Mouse (Mus musculus): ENCODE results near the gene Prkab1.

The Prkab1 gene

DNA sequence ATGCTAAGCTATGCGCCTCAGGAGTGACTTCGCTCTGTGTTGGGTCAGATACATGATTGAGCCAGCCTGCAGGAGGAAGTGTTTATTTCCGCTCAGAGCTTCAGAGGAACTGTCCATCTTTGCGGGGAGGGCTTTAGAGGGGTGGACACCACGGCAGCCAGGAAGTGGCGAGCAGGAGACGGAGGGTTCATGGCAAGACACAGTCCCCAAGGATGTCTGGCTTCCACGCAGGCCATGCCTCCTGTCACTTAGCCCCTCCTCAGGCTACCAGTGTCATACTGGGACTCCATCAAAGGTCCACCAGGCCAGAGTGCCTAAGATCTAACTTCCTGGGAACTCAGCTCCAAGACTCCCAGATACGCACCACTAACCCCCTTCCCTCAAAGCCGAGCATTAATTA lies 46.6 kb downstream of the Prkab1 start:
- DNase-seq: no peak

DNA sequence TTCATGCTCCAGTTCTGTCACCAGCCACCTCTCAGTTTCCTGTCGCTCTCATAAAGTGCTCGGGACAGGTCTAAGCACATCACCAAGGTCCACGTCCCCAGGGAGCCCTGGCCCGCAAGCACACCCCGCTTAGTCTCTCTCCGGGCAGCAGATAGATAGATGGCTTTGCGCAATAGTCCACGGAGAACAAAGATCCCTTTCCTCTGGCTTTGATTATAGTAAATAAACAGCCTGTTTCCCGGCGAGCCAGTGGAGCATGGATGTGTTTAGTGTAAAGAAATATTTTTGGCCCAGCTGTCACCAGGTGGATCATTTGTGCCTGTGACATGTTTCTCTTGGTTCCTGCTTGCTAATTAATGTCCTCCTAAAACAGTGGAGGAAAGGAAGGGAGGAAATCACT lies 47.0 kb downstream of the Prkab1 start:
- DNase-seq: no peak

DNA sequence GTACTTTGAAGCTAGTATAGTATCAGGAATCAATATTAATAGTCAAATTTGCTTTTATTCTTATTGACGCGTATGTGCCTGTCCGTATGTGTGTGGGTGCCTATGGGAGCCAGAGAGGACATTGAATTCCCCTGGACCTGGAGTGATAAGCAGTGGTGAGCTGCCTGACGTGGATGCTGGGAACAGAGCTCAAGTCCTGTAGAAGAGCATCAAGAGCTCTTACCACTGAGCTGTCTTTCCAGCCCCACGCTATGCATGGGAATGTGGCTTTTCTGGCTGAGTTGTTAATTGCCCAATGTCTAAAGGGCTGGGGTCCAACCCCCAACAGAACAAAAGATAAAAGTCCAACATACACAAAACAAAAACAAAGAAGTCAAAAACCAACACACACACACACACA lies 47.9 kb downstream of the Prkab1 start:
- DNase-seq: no peak

DNA sequence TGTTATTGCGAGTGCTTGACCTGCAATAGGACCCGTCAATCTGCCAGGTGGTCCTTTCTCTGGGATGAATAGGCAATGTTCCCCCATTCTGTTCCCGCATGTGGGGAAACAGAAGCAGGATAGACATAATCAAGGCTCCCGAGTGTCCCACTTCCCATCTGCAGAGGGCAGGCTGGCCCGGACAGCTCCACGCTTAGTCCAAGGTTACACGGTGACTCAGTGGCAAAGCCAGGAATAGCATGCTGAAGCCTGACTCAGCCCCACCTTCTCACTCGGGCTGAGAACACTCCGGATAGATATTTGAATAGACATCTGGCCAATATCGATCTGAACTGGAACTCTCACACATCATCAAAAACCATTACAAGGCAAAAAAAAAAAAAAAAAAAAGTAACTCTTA lies 48.6 kb downstream of the Prkab1 start:
- no peak for DNase-seq

DNA sequence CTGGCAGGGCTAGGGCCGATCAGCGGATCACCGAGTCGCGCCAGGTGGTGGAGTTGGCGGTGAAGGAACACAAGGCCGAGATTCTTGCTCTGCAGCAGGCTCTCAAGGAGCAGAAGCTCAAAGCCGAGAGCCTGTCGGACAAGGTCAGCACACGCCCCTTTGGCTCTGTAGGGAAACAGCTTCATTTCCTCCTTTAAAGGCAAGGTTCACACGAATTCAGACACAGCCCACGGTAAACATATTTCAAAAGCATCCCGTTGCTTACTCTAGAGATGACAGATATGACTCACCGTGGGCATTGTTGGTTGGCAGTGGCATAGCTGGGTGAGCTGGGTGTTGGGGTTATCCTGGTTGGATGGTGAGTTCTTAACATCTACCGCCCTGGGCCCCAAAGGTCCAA lies 53.1 kb downstream of the Prkab1 start:
- peak in 1 of 2 experiments; percentile 21 for DNase-seq
